Mouse (Mus musculus): Measurements from ENCODE around the gene 5031439G07Rik.

The 5031439G07Rik gene

DNA sequence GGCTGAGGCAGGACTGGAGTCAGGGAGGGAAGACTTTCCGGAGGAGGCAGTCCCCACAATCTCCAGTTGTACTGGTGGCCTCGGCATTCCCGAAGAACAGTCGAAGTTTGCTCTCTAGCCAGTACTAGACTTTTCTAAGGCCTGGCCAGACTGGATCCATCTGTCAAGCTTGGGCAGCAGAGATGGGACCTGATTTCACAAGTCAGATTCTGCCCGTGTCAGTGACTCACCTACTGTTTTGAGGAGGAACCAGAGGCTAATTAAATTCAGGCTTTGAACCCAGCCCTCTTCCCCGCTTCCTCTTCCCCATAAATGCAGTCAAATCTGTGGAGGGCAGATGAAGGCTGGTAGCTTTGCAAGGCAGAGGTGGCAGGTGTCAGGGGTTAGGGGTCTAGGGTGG is 6.7 kb upstream of the 5031439G07Rik start:
- DNase-seq (ENCODE audit: low read depth, low spot score) = no peak

DNA sequence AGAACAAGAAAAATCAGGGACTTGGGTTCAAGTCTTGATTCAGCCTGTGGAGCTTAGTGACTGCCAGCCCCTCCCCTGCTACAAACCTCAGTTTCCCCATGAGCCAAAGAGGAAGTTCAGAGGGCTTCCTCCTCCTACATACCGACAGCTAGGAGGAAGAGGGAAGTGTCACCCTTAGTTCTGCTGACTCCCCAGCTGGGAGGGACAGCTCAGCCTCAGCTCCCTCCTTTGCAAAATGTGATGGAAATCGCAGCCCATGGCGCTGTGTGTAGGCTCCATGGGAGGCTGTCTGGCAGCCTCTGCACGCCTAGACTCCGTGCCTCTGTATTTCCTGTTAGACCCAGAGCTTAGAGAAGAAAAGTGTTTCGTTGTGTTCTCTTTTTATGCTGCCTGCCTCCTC is 6.1 kb upstream of the 5031439G07Rik start:
- no peak for DNase-seq (ENCODE audit: low read depth, low spot score)

DNA sequence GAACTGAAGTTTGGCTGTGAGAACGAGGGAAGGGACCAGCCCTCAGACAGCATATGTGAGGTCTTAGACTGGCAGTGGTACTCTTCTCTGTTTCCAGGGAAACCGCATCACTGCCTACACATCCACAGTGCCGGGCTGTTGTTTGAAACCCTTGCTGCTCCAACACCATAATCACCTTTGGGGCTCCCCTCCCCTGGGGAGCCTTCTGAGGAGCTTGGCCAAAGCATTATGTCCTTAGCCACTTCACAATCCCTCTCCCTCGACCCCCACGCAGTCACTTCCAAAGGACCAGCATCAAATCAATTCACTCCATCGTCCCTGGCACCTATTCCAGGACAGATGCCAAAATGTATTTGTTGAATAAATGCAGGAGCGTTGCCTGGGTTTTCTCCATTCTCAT is 1.4 kb upstream of the 5031439G07Rik start:
- no peak for DNase-seq (ENCODE audit: low read depth, low spot score)

DNA sequence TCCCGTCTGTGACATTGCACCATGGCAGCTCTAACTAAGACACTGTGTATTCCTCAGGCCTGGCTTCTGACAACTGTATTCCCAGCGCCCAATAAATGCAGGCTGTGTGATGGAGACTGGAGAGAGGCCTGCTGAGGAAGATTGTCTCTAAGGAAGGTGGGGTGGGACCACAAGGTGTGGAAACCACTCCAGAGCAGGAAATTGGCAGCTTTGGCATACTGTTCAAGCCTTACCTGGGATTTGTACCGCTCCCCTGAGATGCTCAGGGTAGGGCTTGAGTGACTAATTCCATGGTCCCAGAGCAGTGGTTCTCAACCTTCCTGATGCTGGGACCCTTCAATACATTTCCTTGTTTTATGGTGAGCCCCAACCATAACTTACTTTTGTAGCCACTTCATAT is 747 bp upstream of the 5031439G07Rik start:
- DNase-seq (ENCODE audit: low read depth, low spot score) = no peak

DNA sequence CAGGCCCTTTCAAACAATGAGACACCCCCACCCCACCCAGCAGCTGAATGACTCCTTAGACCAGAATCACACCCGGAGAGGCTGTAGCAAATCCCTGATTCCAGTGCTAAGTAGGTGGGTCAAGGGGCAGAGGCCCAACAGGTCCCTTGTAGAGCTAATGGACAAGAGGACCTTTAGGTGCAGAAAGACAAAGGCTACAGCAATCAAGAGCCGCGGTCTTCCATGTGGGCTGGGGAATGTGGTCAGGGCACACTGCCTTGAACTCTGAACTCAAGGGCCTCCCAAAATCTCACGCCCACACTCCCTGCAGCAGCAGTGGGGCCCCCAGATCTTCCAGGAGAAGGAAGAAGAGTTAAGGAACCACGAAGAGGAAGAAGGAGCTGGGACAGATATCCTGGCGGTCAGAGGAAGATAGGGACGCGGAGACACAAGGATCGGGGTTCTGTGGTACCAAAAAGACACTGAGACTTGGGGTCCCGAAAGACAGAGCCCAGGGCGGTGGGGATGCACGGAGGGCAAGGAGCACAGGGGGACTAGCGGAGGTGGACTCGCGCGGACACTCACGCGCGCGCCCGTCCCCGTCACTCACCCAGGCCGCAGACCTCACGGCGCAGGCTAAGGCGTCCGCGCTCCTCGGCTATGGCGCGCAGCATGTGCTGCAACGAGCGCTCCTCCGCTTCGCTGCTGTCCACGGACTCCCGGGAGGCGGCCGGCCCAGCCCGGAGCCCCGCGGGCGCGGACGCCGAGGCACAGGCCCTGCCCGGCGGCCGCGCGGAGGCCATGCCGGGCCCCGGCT is 1.1 kb downstream of the 5031439G07Rik start:
- no peak for DNase-seq (ENCODE audit: low read depth, low spot score)

DNA sequence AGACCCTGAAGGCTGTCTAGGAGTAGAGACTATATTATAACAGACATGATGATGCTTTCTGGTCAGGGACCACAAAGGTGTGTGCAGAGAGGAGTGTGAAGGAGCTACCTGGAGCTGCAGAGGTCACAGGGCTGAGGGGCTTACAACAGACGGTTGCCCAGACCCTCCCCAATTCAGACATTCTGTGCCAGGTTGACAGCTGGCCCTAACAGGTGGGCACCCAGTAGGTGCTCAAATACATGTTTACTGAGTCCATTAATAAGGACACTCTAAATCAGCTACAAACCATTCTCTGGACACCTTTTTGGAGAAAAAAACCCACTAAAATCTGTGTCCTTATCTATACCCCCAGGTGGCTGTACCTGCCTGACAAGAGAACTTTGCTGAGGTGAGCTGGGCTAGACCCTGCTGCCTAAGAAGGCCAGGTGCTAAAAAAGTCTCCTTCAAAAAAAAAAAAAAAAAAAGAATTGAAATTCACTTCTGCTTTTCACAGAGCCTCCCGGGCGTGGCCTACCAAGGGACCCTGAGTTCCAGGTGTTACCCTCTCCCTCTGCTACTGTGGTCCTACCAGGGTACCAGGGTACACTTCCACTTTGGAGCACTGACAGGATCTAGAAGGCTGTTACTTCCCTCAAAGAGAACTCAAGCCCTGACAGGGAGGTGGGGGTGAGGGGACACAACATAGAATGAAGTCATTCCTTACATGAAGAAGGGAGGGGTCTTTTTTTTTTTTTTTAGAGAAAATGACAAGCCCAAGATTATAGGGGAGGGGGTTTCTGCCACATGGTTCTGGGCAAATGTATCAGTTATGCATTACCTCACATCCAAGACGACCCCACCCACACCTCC is 2.0 kb downstream of the 5031439G07Rik start:
- no peak for DNase-seq (ENCODE audit: low read depth, low spot score)

DNA sequence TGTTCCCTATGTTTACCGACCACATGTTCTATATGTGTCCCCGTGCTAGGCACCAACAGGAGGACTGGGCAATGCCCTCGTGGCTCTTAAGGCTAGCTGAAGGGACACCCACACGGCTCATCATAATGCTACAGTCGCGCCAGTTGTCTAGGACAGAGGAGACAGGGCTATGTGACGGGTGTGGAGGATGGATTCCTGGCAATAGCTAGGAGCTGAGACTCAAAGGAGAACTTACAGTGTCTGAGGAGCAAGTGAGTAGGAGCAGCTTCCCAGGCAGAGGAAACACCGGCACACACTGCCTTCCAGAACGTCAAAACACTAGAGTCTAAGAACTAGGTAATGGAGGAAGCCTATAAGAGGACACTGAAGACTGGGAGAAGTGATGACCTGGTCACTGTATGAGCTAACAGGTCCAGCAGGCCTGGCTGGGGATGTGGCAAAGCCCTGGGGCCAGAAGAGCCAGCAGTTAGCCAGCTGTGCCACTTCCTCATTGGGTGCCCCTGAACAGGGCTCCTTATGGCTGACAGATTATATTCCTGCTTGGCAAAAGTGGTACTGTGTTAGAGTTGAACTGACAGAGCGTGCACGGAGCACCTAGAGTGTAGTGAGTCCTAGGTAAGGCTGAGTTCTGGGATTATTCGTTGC is 2.7 kb downstream of the 5031439G07Rik start:
- DNase-seq (ENCODE audit: low read depth, low spot score) = no peak

DNA sequence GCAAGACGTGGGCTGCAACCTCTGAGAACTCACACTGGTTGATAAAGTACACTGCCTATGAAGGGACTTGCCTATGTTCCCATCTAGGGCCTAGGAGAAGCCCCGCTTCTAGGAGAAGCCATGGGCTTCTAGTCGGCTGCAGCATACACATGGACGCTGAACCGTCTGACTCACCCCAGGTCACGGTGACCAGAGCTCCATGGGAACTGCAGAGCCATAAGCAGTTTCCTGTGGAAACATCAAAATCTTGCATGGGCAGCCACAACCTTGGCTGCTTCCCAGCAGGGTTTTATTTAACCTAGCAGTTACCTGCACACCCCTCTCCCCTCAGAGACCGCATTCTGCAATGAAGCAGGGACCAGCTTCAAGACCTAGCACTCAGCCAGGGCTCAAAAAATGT is 4.6 kb downstream of the 5031439G07Rik start:
- no peak for DNase-seq (ENCODE audit: low read depth, low spot score)

DNA sequence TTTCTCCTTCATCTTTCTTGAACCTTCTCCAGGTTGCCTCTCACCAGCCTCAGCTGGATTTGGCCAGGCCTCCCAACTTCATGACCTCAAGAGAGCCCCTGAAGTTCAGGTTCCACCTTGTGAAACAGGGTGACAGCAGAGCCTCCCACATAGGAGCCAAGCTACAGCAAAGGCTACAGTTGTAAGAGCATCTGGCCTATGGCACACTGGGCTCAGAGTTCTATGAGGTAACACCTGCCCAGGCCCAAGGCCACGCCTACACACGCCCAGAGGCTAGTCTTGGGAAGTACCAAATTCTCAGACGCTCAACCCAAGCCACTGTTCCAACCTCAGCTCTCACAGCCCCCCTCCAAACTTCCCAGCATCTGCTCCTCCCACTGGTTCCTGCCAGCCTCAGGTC is 5.5 kb downstream of the 5031439G07Rik start:
- DNase-seq (ENCODE audit: low read depth, low spot score) = no peak

DNA sequence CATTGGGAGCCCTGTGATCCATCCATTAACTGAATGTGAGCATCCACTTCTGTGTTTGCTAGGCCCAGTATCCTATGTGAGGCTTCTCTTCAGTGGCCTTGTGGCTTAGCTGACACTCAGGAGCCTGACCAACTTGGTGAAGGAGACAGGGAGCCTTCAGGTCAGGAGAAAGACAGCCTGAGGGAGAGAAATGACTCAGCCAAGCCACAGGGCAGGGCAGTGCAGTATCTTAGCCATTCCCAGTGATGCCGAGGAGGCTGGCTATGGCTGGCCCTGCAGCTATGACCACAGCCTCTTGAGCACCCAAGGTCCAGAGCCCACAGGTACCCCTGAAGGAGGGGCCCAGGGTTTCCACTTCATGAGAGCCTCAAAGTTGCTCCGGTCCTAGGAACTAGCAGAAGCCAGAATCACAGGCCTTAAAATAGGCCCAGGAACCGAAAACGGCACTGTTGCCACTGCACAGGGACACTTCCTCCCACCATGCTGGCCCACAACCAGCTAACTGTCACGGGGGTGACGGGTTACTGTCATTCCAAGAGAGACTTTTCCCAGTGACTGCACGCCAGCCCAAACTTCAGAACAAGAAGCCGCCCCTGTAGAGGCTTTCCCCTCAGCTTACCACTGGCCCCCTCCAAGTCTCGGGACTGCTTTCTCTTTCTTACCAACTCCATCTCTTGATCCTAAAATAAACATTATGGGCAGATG is 6.6 kb downstream of the 5031439G07Rik start:
- DNase-seq (ENCODE audit: low read depth, low spot score) = no peak

DNA sequence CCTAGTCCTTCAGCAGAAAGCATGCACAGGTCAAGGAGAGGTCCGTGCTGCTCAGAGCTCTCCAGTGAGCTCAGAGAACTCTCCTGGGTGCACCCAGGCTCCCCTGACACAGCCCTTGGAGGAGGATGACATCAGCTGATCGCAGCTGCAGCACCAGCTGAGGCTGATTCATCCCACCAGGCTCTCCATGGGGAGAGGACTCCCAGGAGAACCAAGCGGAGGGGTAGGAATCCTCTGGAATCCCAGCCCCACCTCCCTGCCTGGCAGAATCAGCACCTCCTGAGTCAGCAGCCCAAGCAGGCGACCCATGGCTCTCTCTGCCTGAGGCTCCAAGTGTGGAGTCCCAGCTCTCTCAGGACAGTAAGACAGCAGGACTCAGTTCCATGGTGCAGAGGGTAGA is 12.6 kb downstream of the 5031439G07Rik start:
- no peak for DNase-seq (ENCODE audit: low read depth, low spot score)

DNA sequence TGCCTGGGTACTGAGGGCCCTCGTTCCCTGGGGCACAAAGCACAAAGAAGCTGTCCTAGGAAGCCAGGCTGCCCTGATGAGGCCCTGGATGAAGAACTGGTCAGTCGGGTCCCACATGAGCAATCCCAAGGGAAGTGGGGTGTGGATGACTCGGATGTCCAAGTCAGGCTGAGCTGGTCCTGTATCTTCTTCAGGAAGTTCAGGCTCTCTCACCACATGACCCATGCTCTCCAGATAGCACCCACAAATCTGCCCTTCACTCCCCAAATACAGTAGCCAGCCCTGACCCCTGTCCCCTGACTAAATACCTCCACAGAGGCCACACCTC is 14.8 kb downstream of the 5031439G07Rik start:
- no peak for DNase-seq (ENCODE audit: low read depth, low spot score)

DNA sequence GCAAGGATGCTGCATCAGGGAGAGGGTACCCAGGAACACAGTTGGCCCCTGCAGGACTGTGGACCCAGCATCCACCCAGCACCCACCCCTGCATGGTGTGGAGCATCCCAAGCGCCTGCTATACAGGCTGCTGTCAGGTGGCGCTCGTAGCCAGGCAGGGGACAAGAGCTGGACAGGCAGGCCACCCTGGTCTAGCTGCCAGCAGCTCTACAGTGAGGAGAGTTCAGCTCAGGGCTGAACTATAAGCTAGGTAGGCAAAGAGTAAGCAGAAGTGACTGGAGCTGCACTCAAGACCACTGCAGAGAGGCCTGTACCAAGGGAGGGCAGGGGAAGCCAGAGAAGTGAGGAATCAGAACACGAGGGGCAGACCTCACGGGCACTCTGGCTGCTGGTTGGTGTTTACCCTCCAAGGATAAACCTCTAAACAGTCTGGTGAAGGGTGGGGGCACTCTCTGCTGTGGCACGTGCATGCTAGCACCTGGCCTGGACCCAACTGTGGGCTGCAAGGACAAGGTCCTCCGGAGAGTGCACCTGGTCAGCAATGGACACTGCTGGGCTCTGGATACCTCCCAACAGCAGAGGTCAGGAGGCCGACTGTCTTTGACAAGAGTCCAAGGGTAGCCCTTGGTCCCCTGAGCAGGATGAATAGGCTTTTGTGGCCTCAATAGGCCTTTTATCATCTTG is 15.3 kb downstream of the 5031439G07Rik start:
- no peak for DNase-seq (ENCODE audit: low read depth, low spot score)

DNA sequence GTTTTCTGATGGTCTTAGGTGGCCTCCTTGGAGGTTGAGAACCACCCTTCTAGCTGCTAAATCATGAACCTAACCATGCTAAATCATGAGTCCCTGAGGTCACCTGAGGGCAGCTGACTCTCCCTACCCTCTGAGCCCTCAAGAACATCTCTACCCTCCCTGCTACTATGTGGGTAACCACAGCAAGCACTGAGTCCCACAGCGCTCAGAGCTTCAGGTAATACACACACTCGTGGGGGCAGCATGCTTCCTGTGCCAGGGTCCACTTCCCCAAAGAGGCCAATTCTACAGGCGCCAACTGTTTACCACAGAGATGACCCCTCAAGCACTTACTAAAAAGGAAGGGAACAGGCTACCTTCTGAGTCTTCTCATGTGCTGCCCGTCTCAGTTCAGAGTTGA is 19.8 kb downstream of the 5031439G07Rik start:
- no peak for DNase-seq (ENCODE audit: low read depth, low spot score)

DNA sequence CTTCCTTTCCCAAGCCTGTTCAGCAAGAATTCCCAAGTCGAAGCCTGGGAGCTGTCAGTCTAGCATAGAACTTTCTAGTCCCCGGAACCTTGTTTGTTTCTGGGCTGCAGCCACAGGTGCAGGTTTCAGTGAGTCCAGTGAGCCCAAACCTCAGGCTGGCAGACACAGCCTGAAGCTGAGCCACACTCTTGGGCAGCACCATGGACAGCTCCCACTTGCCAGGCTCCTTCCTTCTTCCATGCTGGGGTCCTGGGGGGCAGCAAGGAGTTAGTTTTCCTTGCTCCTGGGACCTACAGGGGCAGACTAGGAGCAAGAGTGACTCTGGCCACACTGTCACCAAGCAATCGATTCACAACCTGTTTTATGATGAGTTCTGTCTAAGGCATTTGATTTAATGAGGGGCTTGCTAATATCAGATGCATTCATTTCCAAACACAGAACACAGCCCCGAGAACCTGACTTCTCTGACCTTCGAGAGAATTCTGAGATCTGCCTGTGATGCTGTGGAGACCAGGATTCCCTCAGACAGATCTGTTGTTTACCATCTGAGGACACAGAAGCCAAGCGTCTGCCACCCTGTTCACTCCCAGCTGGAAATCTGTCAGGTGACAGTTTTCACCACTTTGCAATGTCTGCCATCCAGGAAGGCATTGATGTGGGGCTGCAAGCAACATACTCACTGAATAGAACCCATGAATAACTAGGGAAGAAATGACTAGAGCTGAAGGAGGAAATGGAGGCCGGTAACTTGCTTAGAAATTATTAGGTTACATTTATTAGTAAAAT is 22.6 kb downstream of the 5031439G07Rik start:
- no peak for DNase-seq (ENCODE audit: low read depth, low spot score)

DNA sequence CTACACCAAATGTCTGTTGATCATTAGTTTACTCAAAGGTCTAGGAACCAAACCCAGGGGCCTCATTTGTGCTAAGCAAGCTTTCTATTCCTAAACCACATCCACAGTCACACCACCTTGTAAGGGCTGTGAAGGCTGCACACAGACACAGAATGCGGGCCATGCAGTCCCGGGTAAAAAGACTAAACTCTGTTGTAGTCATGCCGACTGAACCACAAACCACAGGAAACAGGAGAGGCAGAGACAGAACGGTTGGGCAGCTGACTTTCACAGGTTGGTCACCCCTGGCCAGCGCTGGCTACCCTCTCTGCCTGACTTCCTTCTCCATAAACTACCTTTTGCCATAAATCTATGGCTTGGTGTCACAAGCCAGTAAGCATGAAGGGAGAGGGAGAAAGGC is 23.6 kb downstream of the 5031439G07Rik start:
- no peak for DNase-seq (ENCODE audit: low read depth, low spot score)

DNA sequence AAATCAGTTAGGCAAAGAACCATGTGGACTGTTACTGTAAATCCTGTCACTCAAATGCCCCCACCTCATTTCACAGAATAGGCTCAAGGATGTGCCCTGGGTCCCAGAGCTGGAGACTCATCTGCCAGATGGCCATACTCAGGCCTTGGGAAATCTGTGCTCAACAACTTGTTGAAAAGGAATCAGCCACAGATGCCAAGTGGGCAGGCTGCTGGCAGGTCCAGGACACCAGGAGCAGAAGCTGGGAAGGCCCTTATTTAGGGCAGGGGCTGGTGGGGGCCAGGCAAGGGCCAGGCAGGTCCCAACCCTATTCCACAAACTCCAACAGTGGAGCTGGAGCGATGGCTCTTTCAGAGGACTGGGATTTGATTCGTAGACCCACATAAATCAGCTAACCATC is 25.8 kb downstream of the 5031439G07Rik start:
- no peak for DNase-seq (ENCODE audit: low read depth, low spot score)

DNA sequence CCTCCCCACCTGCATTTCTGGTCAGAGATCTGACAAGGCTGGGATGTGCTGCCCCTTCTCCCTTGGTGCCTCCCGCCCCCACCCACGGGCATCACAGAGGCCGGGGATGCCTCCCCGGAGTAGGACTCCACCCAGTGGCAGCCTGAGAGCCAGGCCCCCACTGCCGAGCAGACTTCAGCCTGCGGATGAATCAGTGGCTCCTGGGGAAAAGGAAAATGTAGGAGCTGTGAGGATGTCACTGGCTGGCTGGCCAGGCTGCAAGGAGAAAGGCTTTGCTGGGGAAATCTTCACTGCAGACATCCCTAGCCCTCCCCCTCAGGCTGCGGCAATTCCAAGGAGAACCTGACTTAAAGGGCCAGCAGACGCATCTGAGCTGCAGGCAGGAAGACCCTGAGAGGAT is 27.7 kb downstream of the 5031439G07Rik start:
- no peak for DNase-seq (ENCODE audit: low read depth, low spot score)

DNA sequence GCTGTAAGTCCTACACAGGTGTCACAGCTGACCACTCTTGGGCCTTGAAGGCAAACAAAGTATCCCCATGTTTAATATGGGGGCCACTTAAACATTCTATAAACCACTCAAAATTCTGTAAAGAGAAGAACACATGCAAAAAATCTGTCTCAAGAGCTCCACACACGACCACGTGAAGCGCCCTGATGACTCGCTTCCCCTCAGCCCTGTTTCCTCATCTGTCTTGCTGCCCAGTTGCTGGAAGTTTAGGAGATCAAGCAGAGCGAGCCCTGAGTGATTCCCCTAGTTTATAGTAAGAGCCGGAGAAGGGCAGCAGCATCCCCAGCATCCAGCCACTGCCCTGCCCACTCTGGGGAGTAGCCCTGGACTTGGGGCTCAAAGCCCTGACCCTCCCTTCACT is 28.5 kb downstream of the 5031439G07Rik start:
- DNase-seq (ENCODE audit: low read depth, low spot score) = no peak

DNA sequence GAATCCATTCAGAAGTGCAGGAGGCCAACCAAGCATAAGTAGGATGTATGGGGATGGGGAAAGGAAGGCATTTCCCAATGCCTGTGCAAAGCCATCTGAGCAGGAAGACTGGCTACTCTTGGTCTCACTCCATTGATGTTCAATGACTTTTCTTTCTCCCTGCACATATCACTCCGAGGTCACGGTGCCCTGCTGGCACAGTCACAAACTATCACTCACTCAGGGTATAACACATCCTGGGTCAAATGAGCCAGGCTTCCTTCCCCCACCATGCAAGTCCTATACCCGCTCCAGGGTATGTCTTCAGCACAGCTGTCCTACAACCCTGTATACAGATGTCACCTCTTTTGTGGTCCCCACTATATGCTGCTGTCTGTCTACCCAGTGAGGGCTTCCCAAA is 30.0 kb downstream of the 5031439G07Rik start:
- DNase-seq (ENCODE audit: low read depth, low spot score) = no peak

DNA sequence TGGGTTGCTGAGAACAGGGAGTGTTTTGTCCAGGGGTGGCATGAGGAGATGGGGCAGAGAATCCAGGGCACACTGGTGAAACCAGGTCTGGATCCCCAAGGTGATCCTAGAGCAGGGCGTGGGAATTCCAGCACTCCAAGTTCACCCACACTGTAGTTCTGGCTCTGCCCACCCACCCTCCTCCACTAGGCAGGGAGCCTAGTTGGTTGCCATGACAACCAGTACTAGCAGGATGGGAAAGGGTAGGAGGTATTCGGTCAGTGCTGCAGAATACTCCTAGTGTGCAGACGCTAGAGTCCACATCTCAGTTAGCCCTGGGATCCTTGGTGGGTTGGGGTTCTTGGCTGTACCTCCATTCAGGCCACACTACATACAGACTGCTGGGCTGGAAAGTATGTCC is 30.5 kb downstream of the 5031439G07Rik start:
- DNase-seq (ENCODE audit: low read depth, low spot score) = no peak
